Mouse (Mus musculus): ENCODE results near the gene Ermard. TPM values are rescaled to one million over a fixed set of nuclear protein-coding genes. Genes with fewer than 3 reads are reported as not detected.

Gene Ermard
- polyA plus RNA-seq, 1 experiment: 20.2 TPM

DNA sequence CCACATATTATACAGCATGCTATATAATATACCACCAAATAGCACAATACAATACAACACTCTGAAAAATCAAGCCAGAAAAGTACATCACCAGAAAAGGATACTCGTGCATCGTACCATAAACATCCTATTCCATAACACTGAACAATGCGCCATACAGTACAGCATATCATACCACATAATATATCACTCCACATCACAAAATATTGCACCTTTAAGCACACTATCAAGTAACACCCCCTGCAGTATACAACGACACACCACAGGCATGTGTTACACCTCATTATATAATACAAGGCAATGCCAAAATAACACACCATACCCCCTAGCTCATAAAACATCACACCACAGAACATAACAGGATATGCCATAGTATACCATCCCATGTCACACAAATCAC, 79.1 kb downstream of the Ermard start:
- TF ChIP-seq REST (IDR thresholded peaks at IDR 0.05; ENCODE audit: insufficient read depth, insufficient read length) (no peak), TCF3 (IDR thresholded peaks at IDR 0.05; ENCODE audit: insufficient read length, low read depth) (no peak), MYOD1 (IDR thresholded peaks at IDR 0.05; ENCODE audit: control insufficient read depth in 1 of 3, insufficient read length in 2 of 3, low read depth in 2 of 3) (no peak), POLR2A (IDR thresholded peaks at IDR 0.05; ENCODE audit: insufficient read length, low read depth) (no peak), CEBPB (IDR thresholded peaks at IDR 0.05; ENCODE audit: insufficient read depth, poor library complexity, severe bottlenecking) (no peak), USF1 (IDR thresholded peaks at IDR 0.05; ENCODE audit: low read depth) (no peak), MAX (IDR thresholded peaks at IDR 0.05; ENCODE audit: low read depth) (no peak), TCF12 (IDR thresholded peaks at IDR 0.05; ENCODE audit: insufficient read depth, poor library complexity, severe bottlenecking) (no peak), MYOG (IDR thresholded peaks at IDR 0.05; ENCODE audit: control insufficient read depth in 1 of 3, insufficient read depth in 1 of 3, insufficient read length in 2 of 3, low read depth in 2 of 3) (no peak), SRF (IDR thresholded peaks at IDR 0.05; ENCODE audit: control insufficient read depth, insufficient read length, low read depth) (no peak), E2F4 (IDR thresholded peaks at IDR 0.05; ENCODE audit: insufficient read depth) (no peak), POLR2AphosphoS2 (IDR thresholded peaks at IDR 0.05; ENCODE audit: insufficient read length, low read depth) (no peak)
- no peaks in the 10 kb centered on the region for H3K79me2 ChIP-seq (ENCODE audit: control insufficient read depth, insufficient read depth)
- no peak overlapping the region for H3K4me3 ChIP-seq
- H3ac ChIP-seq (ENCODE audit: control insufficient read depth, insufficient read length): no peak overlapping the region
- no peaks in the 10 kb centered on the region for H3K36me3 ChIP-seq (ENCODE audit: control insufficient read depth, insufficient read depth)
- H3K4me2 ChIP-seq (ENCODE audit: low read depth): no peak overlapping the region
- peaks cover 18% of the 10 kb centered on the region for H3K27me3 ChIP-seq (ENCODE audit: control insufficient read depth, insufficient read depth, insufficient read length)

DNA sequence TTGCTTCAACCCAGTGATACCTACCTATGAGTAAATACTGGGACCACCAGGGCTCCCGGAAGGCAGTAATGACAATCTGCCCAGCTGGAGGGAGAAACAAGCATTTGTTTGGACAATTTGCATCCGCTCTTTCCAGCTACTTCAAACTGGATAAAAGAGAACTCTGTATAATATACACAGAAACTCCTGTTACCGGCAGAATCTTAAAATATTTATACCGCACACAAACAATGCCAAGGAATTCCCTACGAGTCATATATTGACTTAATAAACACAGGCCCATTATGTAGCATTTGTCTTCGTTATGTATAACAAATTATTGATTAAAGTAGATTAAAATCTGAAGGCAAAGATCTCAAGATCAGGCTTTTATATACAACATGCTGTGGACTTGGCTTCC, 79.6 kb downstream of the Ermard start:
- no peaks in the 10 kb centered on the region for H3K36me3 ChIP-seq (ENCODE audit: control insufficient read depth, insufficient read depth)
- no peak for TF ChIP-seq POLR2AphosphoS2 (IDR thresholded peaks at IDR 0.05; ENCODE audit: insufficient read length, low read depth)
- TF ChIP-seq CEBPB (IDR thresholded peaks at IDR 0.05; ENCODE audit: insufficient read depth, poor library complexity, severe bottlenecking): no peak
- no peak for TF ChIP-seq MAX (IDR thresholded peaks at IDR 0.05; ENCODE audit: low read depth)
- TF ChIP-seq TCF3 (IDR thresholded peaks at IDR 0.05; ENCODE audit: insufficient read length, low read depth): no peak
- TF ChIP-seq E2F4 (IDR thresholded peaks at IDR 0.05; ENCODE audit: insufficient read depth): no peak
- TF ChIP-seq MYOD1 (IDR thresholded peaks at IDR 0.05; ENCODE audit: control insufficient read depth in 1 of 3, insufficient read length in 2 of 3, low read depth in 2 of 3): no peak
- TF ChIP-seq REST (IDR thresholded peaks at IDR 0.05; ENCODE audit: insufficient read depth, insufficient read length): no peak
- TF ChIP-seq POLR2A (IDR thresholded peaks at IDR 0.05; ENCODE audit: insufficient read length, low read depth): no peak
- TF ChIP-seq SRF (IDR thresholded peaks at IDR 0.05; ENCODE audit: control insufficient read depth, insufficient read length, low read depth): no peak
- no peak for TF ChIP-seq USF1 (IDR thresholded peaks at IDR 0.05; ENCODE audit: low read depth)
- TF ChIP-seq TCF12 (IDR thresholded peaks at IDR 0.05; ENCODE audit: insufficient read depth, poor library complexity, severe bottlenecking): no peak
- no peak for TF ChIP-seq MYOG (IDR thresholded peaks at IDR 0.05; ENCODE audit: control insufficient read depth in 1 of 3, insufficient read depth in 1 of 3, insufficient read length in 2 of 3, low read depth in 2 of 3)
- no peak overlapping the region for H3ac ChIP-seq (ENCODE audit: control insufficient read depth, insufficient read length)
- H3K79me2 ChIP-seq (ENCODE audit: control insufficient read depth, insufficient read depth): no peaks in the 10 kb centered on the region
- no peak overlapping the region for H3K4me2 ChIP-seq (ENCODE audit: low read depth)
- no peak overlapping the region for H3K4me3 ChIP-seq
- peaks cover 20% of the 10 kb centered on the region for H3K27me3 ChIP-seq (ENCODE audit: control insufficient read depth, insufficient read depth, insufficient read length)

DNA sequence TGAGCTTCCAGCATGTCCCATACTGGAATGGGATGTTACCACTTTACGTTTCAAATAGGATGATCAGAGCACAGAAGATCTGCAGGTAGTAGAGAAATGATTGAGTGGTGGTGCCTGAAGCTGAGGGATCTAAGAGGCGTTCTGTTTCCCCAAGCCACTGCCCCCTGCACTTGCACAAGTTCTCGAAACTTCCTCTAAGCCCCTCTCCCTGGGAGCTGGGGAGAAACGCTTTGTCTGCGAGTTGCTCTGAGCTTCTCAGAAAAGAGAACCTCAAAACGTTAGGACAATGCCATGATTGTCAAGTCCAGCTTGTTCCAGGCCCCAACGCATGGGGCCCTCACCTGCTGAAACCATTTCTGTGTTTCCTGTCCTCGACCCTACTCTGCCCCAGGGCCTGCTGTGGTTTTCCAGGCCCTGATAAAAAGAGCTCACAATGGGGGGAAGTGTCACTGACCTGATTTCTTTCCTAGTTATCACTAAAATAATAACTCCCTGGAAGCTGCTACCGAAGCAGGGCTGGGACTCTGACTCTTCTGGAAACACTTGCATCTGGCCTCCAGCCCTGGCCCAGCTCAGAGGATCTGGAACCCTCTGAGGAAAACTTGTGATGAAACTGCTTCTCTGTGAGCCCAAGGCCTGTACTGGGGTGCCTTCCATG, 88.8 kb downstream of the Ermard start:
- H3K4me2 ChIP-seq (ENCODE audit: low read depth): no peak overlapping the region
- no peaks in the 10 kb centered on the region for H3K79me2 ChIP-seq (ENCODE audit: control insufficient read depth, insufficient read depth)
- H3K4me3 ChIP-seq: no peak overlapping the region
- no peak overlapping the region for H3ac ChIP-seq (ENCODE audit: control insufficient read depth, insufficient read length)
- peaks cover 8% of the 10 kb centered on the region for H3K27me3 ChIP-seq (ENCODE audit: control insufficient read depth, insufficient read depth, insufficient read length)
- TF ChIP-seq POLR2A (IDR thresholded peaks at IDR 0.05; ENCODE audit: insufficient read length, low read depth): no peak
- no peaks in the 10 kb centered on the region for H3K36me3 ChIP-seq (ENCODE audit: control insufficient read depth, insufficient read depth)

DNA sequence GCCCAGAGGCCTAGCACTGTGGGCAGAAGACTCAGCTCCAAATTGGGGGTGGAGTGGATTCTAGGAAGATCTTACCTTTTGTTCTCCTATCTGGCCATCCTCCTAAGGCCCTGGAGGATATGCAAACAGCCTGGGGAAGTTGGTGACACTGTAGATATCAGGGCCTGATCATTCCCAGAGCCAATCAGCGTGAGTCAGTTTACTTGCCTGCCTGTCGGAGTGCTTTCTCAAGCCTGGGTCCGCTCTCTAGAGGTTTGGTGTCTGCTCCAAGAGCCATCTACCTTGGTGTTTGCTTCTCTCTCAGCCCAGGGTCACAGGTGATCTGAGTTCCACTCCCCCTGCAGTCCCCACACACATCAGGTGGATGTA, 89.3 kb downstream of the Ermard start:
- no peak overlapping the region for H3ac ChIP-seq (ENCODE audit: control insufficient read depth, insufficient read length)
- TF ChIP-seq POLR2A (IDR thresholded peaks at IDR 0.05; ENCODE audit: insufficient read length, low read depth) (no peak), MAX (IDR thresholded peaks at IDR 0.05; ENCODE audit: low read depth) (no peak), TCF3 (IDR thresholded peaks at IDR 0.05; ENCODE audit: insufficient read length, low read depth) (no peak), MYOD1 (IDR thresholded peaks at IDR 0.05; ENCODE audit: control insufficient read depth in 1 of 3, insufficient read length in 2 of 3, low read depth in 2 of 3) (no peak), E2F4 (IDR thresholded peaks at IDR 0.05; ENCODE audit: insufficient read depth) (no peak)
- H3K27me3 ChIP-seq (ENCODE audit: control insufficient read depth, insufficient read depth, insufficient read length): peaks cover 8% of the 10 kb centered on the region
- H3K79me2 ChIP-seq (ENCODE audit: control insufficient read depth, insufficient read depth): no peaks in the 10 kb centered on the region
- no peak overlapping the region for H3K4me3 ChIP-seq
- no peak overlapping the region for H3K4me2 ChIP-seq (ENCODE audit: low read depth)
- no peaks in the 10 kb centered on the region for H3K36me3 ChIP-seq (ENCODE audit: control insufficient read depth, insufficient read depth)

DNA sequence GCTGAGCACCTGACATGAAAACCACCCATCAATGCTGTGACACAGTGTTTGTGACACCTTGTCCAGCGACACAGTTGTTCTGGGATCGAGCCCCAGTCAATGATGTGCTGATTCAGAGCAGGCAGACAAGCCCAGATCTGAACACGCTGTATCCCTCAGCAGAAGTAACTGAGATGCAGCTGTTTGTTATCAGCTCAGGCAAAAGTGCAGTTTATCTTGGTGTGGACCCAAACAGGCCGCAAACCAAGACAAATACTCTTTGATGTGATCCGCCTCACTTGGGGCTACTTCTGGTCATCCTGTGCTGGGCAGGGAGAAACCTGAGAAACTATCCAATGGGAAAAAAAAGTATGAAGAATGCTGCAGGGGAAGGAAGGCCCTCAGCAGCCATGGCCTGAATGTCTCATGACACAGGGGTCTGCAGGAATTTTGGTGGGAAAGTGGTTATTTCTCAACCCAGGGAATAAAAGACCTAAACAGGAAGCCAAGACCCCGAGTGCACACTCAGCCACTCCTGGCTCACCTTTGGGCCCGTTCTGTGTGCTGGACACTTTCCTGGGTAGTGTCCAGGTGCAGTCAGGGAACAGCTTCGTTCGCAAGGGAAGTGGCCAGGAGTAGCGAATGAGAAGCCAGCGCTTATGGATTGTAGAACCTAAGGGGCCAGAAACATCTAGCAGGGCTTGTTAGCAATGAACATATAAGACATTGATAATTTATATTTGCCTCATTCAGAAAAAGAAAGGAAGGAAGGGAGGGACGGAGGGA, 94.1 kb downstream of the Ermard start:
- Histone ChIP-seq H3K4me2 (ENCODE audit: low read depth) (no peak overlapping the region), H3ac (ENCODE audit: control insufficient read depth, insufficient read length) (no peak overlapping the region), H3K4me3 (no peak overlapping the region), H3K79me2 (ENCODE audit: control insufficient read depth, insufficient read depth) (no peaks in the 10 kb centered on the region), H3K27me3 (ENCODE audit: control insufficient read depth, insufficient read depth, insufficient read length) (no peaks in the 10 kb centered on the region), H3K36me3 (ENCODE audit: control insufficient read depth, insufficient read depth) (no peaks in the 10 kb centered on the region)
- TF ChIP-seq MAX (IDR thresholded peaks at IDR 0.05; ENCODE audit: low read depth): no peak
- TF ChIP-seq MYOG (IDR thresholded peaks at IDR 0.05; ENCODE audit: control insufficient read depth in 1 of 3, insufficient read depth in 1 of 3, insufficient read length in 2 of 3, low read depth in 2 of 3): no peak
- no peak for TF ChIP-seq POLR2A (IDR thresholded peaks at IDR 0.05; ENCODE audit: insufficient read length, low read depth)
- no peak for TF ChIP-seq POLR2AphosphoS2 (IDR thresholded peaks at IDR 0.05; ENCODE audit: insufficient read length, low read depth)
- TF ChIP-seq USF1 (IDR thresholded peaks at IDR 0.05; ENCODE audit: low read depth): no peak
- no peak for TF ChIP-seq TCF12 (IDR thresholded peaks at IDR 0.05; ENCODE audit: insufficient read depth, poor library complexity, severe bottlenecking)
- no peak for TF ChIP-seq TCF3 (IDR thresholded peaks at IDR 0.05; ENCODE audit: insufficient read length, low read depth)

All from myocyte (in vitro differentiated cells).